Mouse (Mus musculus): ENCODE data around the gene Chst8. TPM values are rescaled to one million over a fixed set of nuclear protein-coding genes. Genes with fewer than 3 reads are reported as not detected.

Gene Chst8
- polyA plus RNA-seq, 1 experiment from 2014 or later: 15.9 TPM

GRCm38 (mm10) chr7:34773309-34773708 is 39.2 kb downstream of the Chst8 start:
- Histone ChIP-seq H3K4me3 (replicated peaks) (no peak overlapping the region), H3K4me1 (peaks cover 37% of the 10 kb centered on the region), H3K9ac (no peak overlapping the region), H3K36me3 (replicated peaks) (no peaks in the 10 kb centered on the region), H3K9me3 (no peaks in the 10 kb centered on the region), H3K27me3 (0 out of 2 replicates have a peak, but pooled peaks cover 5% of the 10 kb centered on the region), H3K4me2 (no peak overlapping the region; the same call in 1 of the 2 replicates), H3K27ac (peak overlapping the region; percentile 84)
- ATAC-seq (ENCODE audit: low FRiP score): peak; percentile 40
- 37% methylated on average over 5 of the region's 5 CpGs for WGBS

GRCm38 (mm10) chr7:34769531-34769930 is 43.0 kb downstream of the Chst8 start:
- Histone ChIP-seq H3K4me2 (no peak overlapping the region), H3K36me3 (replicated peaks) (no peaks in the 10 kb centered on the region), H3K27me3 (no peaks in the 10 kb centered on the region), H3K9me3 (no peaks in the 10 kb centered on the region), H3K9ac (no peak overlapping the region), H3K4me3 (replicated peaks) (no peak overlapping the region), H3K4me1 (peaks cover 33% of the 10 kb centered on the region), H3K27ac (no peak overlapping the region)
- ATAC-seq (ENCODE audit: low FRiP score): no peak
- WGBS: 87% methylated on average over 8 of the region's 8 CpGs

GRCm38 (mm10) chr7:34764250-34765148 is 48.0 kb downstream of the Chst8 start:
- peaks cover 32% of the 10 kb centered on the region for H3K4me1 ChIP-seq
- peak overlapping the region; percentile 88 for H3K27ac ChIP-seq
- 0 out of 2 replicates have a peak, but pooled peaks cover 6% of the 10 kb centered on the region for H3K27me3 ChIP-seq
- H3K4me2 ChIP-seq: 0 out of 2 replicates have a peak overlapping the region, but pooled peaks have one; percentile 8
- H3K9me3 ChIP-seq: no peaks in the 10 kb centered on the region
- H3K9ac ChIP-seq: no peak overlapping the region
- H3K36me3 ChIP-seq (replicated peaks): no peaks in the 10 kb centered on the region
- peak; percentile 91 for ATAC-seq (ENCODE audit: low FRiP score)
- H3K4me3 ChIP-seq (replicated peaks): no peak overlapping the region
- 41% methylated on average over 18 of the region's 18 CpGs for WGBS

- Histone ChIP-seq H3K9me3 (no peaks in the 10 kb centered on the region), H3K4me1 (peaks cover 29% of the 10 kb centered on the region), H3K4me2 (no peak overlapping the region), H3K4me3 (replicated peaks) (no peak overlapping the region), H3K9ac (no peak overlapping the region), H3K36me3 (replicated peaks) (no peaks in the 10 kb centered on the region), H3K27ac (peak overlapping the region; percentile 61), H3K27me3 (0 out of 2 replicates have a peak, but pooled peaks cover 6% of the 10 kb centered on the region)
- WGBS: 64% methylated on average over 7 of the region's 7 CpGs
- ATAC-seq (ENCODE audit: low FRiP score): peak; percentile 31; the same call in 1 of the 2 replicates
Observed at GRCm38 (mm10) chr7:34759378-34759822, 53.1 kb downstream of the Chst8 start.

- Histone ChIP-seq H3K36me3 (replicated peaks) (no peaks in the 10 kb centered on the region), H3K27ac (peak overlapping the region; percentile 53; the same call in 1 of the 2 replicates), H3K9ac (no peak overlapping the region), H3K4me2 (no peak overlapping the region), H3K4me1 (peaks cover 29% of the 10 kb centered on the region), H3K27me3 (0 out of 2 replicates have a peak, but pooled peaks cover 6% of the 10 kb centered on the region), H3K9me3 (no peaks in the 10 kb centered on the region), H3K4me3 (replicated peaks) (no peak overlapping the region)
- 85% methylated on average over 3 of the region's 3 CpGs for WGBS
- no peak for ATAC-seq (ENCODE audit: low FRiP score)
Observed at GRCm38 (mm10) chr7:34758721-34759120, 53.8 kb downstream of the Chst8 start.

- Histone ChIP-seq H3K4me3 (replicated peaks) (no peak overlapping the region), H3K4me2 (no peak overlapping the region), H3K36me3 (replicated peaks) (no peaks in the 10 kb centered on the region), H3K27me3 (0 out of 2 replicates have a peak, but pooled peaks cover 6% of the 10 kb centered on the region), H3K9me3 (no peaks in the 10 kb centered on the region), H3K27ac (no peak overlapping the region), H3K4me1 (peaks cover 34% of the 10 kb centered on the region), H3K9ac (no peak overlapping the region)
- WGBS: 78% methylated on average over 4 of the region's 4 CpGs
- no peak for ATAC-seq (ENCODE audit: low FRiP score)
Observed at GRCm38 (mm10) chr7:34757513-34757912, 55.0 kb downstream of the Chst8 start.

- H3K27me3 ChIP-seq: no peaks in the 10 kb centered on the region
- H3K27ac ChIP-seq: peak overlapping the region; percentile 75
- H3K9me3 ChIP-seq: no peaks in the 10 kb centered on the region
- H3K4me3 ChIP-seq (replicated peaks): no peak overlapping the region
- 0 out of 2 replicates have a peak overlapping the region, but pooled peaks have one; percentile 17 for H3K9ac ChIP-seq
- H3K36me3 ChIP-seq (replicated peaks): no peaks in the 10 kb centered on the region
- H3K4me2 ChIP-seq: 0 out of 2 replicates have a peak overlapping the region, but pooled peaks have one; percentile 2
- peaks cover 39% of the 10 kb centered on the region for H3K4me1 ChIP-seq
- WGBS: 59% methylated on average over 32 of the region's 32 CpGs
- ATAC-seq (ENCODE audit: low FRiP score): peak; percentile 40
Observed at GRCm38 (mm10) chr7:34753140-34753886, 59.2 kb downstream of the Chst8 start.

GRCm38 (mm10) chr7:34752151-34752762 is 60.3 kb downstream of the Chst8 start:
- Histone ChIP-seq H3K4me3 (replicated peaks) (no peak overlapping the region), H3K9me3 (no peaks in the 10 kb centered on the region), H3K4me1 (peaks cover 38% of the 10 kb centered on the region), H3K27me3 (no peaks in the 10 kb centered on the region), H3K27ac (0 out of 2 replicates have a peak overlapping the region, but pooled peaks have one; percentile 8), H3K4me2 (peak overlapping the region; percentile 24), H3K36me3 (replicated peaks) (no peaks in the 10 kb centered on the region), H3K9ac (no peak overlapping the region)
- no peak for ATAC-seq (ENCODE audit: low FRiP score)
- WGBS: 51% methylated on average over 10 of the region's 10 CpGs

- Histone ChIP-seq H3K4me3 (replicated peaks) (no peak overlapping the region), H3K9ac (no peak overlapping the region), H3K27me3 (no peaks in the 10 kb centered on the region), H3K4me1 (peaks cover 48% of the 10 kb centered on the region), H3K36me3 (replicated peaks) (no peaks in the 10 kb centered on the region), H3K9me3 (no peaks in the 10 kb centered on the region), H3K4me2 (no peak overlapping the region), H3K27ac (peak overlapping the region; percentile 54)
- ATAC-seq (ENCODE audit: low FRiP score): peak; percentile 49
- 31% methylated on average over 7 of the region's 7 CpGs for WGBS
Observed at GRCm38 (mm10) chr7:34750350-34750749, 62.2 kb downstream of the Chst8 start.

- 46% methylated on average over 3 of the region's 3 CpGs for WGBS
- Histone ChIP-seq H3K36me3 (replicated peaks) (no peaks in the 10 kb centered on the region), H3K27ac (peak overlapping the region; percentile 54; the same call in 1 of the 2 replicates), H3K9ac (no peak overlapping the region), H3K4me1 (peaks cover 48% of the 10 kb centered on the region), H3K4me3 (replicated peaks) (no peak overlapping the region), H3K27me3 (no peaks in the 10 kb centered on the region), H3K4me2 (no peak overlapping the region), H3K9me3 (no peaks in the 10 kb centered on the region)
- no peak for ATAC-seq (ENCODE audit: low FRiP score)
Observed at GRCm38 (mm10) chr7:34749753-34750152, 62.8 kb downstream of the Chst8 start.

GRCm38 (mm10) chr7:34748501-34748900 is 64.0 kb downstream of the Chst8 start:
- no peak overlapping the region for H3K4me2 ChIP-seq
- ATAC-seq (ENCODE audit: low FRiP score): no peak
- WGBS: 74% methylated on average over 4 of the region's 4 CpGs
- no peaks in the 10 kb centered on the region for H3K9me3 ChIP-seq
- H3K4me1 ChIP-seq: peaks cover 39% of the 10 kb centered on the region
- H3K9ac ChIP-seq: no peak overlapping the region
- H3K36me3 ChIP-seq (replicated peaks): no peaks in the 10 kb centered on the region
- no peaks in the 10 kb centered on the region for H3K27me3 ChIP-seq
- no peak overlapping the region for H3K4me3 ChIP-seq (replicated peaks)
- no peak overlapping the region for H3K27ac ChIP-seq

- no peak overlapping the region for H3K4me2 ChIP-seq
- H3K27me3 ChIP-seq: no peaks in the 10 kb centered on the region
- no peak overlapping the region for H3K27ac ChIP-seq
- no peak overlapping the region for H3K9ac ChIP-seq
- H3K4me3 ChIP-seq (replicated peaks): no peak overlapping the region
- no peak for ATAC-seq (ENCODE audit: low FRiP score)
- no peaks in the 10 kb centered on the region for H3K9me3 ChIP-seq
- peaks cover 31% of the 10 kb centered on the region for H3K4me1 ChIP-seq
- H3K36me3 ChIP-seq (replicated peaks): no peaks in the 10 kb centered on the region
- 83% methylated on average over 12 of the region's 12 CpGs for WGBS
Observed at GRCm38 (mm10) chr7:34747661-34748060, 64.8 kb downstream of the Chst8 start.
